Mouse (Mus musculus): ENCODE measurements at regions not wholly inside any gene's neighbourhood (a gene's known extent, or its start where the extent isn't known, plus 50 kb on each side); places are given as distances from the start of the nearest gene placed in this dataset.
A peak's percentile ranks its signal among the peaks of the same experiment; 100 is the strongest.

GRCm38 (mm10) chr4:87434136-87434535, 203.9 kb upstream of the Slc24a2 start:
- H3K4me2 ChIP-seq (ENCODE audit: low read length) = no peak overlapping the region
- WGBS = 25% methylated on average over 4 of the region's 4 CpGs
- no peaks in the 10 kb centered on the region for H3K9me3 ChIP-seq (ENCODE audit: control insufficient read depth, low read length)
- H3K27me3 ChIP-seq (ENCODE audit: control insufficient read depth, insufficient read depth, low read length) = no peaks in the 10 kb centered on the region
- H3K4me3 ChIP-seq (ENCODE audit: control insufficient read depth in 1 of 2, insufficient read depth in 1 of 2, low read depth in 1 of 2, low read length in 2 of 2) = no peak overlapping the region
- no peak for ATAC-seq (ENCODE audit: insufficient number of reproducible peaks, insufficient read depth, low FRiP score, low read depth)
- no peak overlapping the region for H3K27ac ChIP-seq (replicated peaks in 1 of 2; ENCODE audit: control insufficient read depth in 1 of 2, insufficient read depth in 1 of 2, low read depth in 2 of 2, low read length in 2 of 2)
- H3K36me3 ChIP-seq (ENCODE audit: control insufficient read depth, insufficient read depth, low read length) = no peaks in the 10 kb centered on the region
- no peak overlapping the region for H3K9ac ChIP-seq (ENCODE audit: low read length)
- no peaks in the 10 kb centered on the region for H3K4me1 ChIP-seq (ENCODE audit: control insufficient read depth in 2 of 2, insufficient read depth in 2 of 2, low read length in 2 of 2)

- no peaks in the 10 kb centered on the region for H3K36me3 ChIP-seq (ENCODE audit: control insufficient read depth, insufficient read depth, low read length)
- no peaks in the 10 kb centered on the region for H3K27me3 ChIP-seq (ENCODE audit: control insufficient read depth, insufficient read depth, low read length)
- no peak overlapping the region for H3K9ac ChIP-seq (ENCODE audit: low read length)
- no peak overlapping the region for H3K4me3 ChIP-seq (ENCODE audit: control insufficient read depth in 1 of 2, insufficient read depth in 1 of 2, low read depth in 1 of 2, low read length in 2 of 2)
- ATAC-seq (ENCODE audit: insufficient number of reproducible peaks, insufficient read depth, low FRiP score, low read depth) = no peak
- H3K4me1 ChIP-seq (ENCODE audit: control insufficient read depth in 2 of 2, insufficient read depth in 2 of 2, low read length in 2 of 2) = peaks cover 2 to 3% of the 10 kb centered on the region in 2 experiments; a peak in 1 of 4 replicates
- no peak overlapping the region for H3K27ac ChIP-seq (replicated peaks in 1 of 2; ENCODE audit: control insufficient read depth in 1 of 2, insufficient read depth in 1 of 2, low read depth in 2 of 2, low read length in 2 of 2)
- H3K4me2 ChIP-seq (ENCODE audit: low read length) = no peak overlapping the region
- no peaks in the 10 kb centered on the region for H3K9me3 ChIP-seq (ENCODE audit: control insufficient read depth, low read length)
- WGBS = 33% methylated on average over 3 of the region's 3 CpGs
Observed at GRCm38 (mm10) chr4:87428374-87428773, 198.1 kb upstream of the Slc24a2 start.

DNA sequence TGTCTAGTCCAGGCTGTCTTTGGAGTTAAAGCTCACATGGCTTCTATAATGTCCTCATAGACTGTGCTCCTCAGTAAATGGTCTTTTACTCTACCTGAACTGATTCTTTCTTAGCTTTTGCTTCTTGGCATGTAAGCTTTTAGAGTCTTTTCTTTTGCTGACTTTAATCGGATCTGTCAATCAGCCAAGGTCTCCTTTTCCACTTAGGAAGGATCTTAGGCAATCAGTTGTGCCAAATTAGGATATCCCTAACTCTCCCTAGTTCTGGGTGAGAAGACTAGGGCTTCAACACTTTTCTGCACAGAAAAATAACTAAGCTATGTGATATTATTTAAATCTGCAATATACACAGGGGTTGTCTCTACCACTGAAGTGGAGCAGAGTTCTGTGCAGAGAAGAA, 193.8 kb upstream of the Slc24a2 start:
- H3K9ac ChIP-seq (ENCODE audit: low read length) = no peak overlapping the region
- H3K4me3 ChIP-seq (ENCODE audit: control insufficient read depth in 1 of 2, insufficient read depth in 1 of 2, low read depth in 1 of 2, low read length in 2 of 2) = no peak overlapping the region
- no peaks in the 10 kb centered on the region for H3K36me3 ChIP-seq (ENCODE audit: control insufficient read depth, insufficient read depth, low read length)
- ATAC-seq (ENCODE audit: insufficient number of reproducible peaks, insufficient read depth, low FRiP score, low read depth) = no peak
- H3K27ac ChIP-seq (replicated peaks in 1 of 2; ENCODE audit: control insufficient read depth in 1 of 2, insufficient read depth in 1 of 2, low read depth in 2 of 2, low read length in 2 of 2) = no peak overlapping the region
- no peak overlapping the region for H3K4me2 ChIP-seq (ENCODE audit: low read length)
- H3K27me3 ChIP-seq (ENCODE audit: control insufficient read depth, insufficient read depth, low read length) = no peaks in the 10 kb centered on the region
- no peaks in the 10 kb centered on the region for H3K9me3 ChIP-seq (ENCODE audit: control insufficient read depth, low read length)
- 83% methylated on average over 1 of the region's 1 CpGs for WGBS
- H3K4me1 ChIP-seq (ENCODE audit: control insufficient read depth in 2 of 2, insufficient read depth in 2 of 2, low read length in 2 of 2) = peaks cover 2 to 3% of the 10 kb centered on the region in 2 experiments; a peak in 2 of 4 replicates

DNA sequence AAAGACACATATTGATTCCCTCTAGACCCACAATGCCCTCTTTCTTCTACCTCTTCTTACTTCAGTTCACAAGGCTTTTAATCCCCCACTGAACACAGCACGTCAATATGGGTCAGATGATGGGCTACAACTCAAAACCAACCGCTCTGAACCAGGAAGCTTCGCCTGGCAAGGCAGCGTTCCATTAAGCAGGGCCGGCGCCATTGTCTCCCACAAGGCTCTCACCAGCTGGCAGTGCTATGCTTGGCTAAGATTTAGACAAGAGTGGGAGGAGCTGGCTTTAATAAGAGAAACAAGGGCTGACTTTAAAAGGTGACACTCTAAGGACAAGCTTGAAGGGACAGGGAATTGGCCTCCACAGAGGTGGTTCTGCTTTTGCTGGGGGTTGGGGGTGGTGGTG, 192.3 kb upstream of the Slc24a2 start:
- no peak for ATAC-seq (ENCODE audit: insufficient number of reproducible peaks, insufficient read depth, low FRiP score, low read depth)
- 79% methylated on average over 6 of the region's 6 CpGs for WGBS
- H3K9ac ChIP-seq (ENCODE audit: low read length) = no peak overlapping the region

DNA sequence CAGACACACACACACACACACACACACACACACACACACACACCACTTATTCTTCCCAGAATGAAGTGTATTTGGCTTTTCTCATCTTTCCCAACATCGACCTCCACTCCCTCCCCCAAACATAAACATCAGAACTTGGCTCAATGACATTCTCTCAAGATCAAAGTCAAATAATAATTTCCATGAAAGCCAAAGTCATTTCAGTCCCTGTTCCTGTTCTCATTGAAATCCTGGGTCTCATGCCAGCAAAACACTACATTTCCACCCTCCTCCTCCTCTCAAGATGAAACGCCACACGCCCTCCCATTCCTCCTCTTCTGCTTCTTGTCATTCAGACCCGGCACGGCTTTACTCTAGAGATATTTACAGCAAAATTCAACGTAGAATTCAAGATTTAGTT, 173.1 kb upstream of the Slc24a2 start:
- no peak for ATAC-seq (ENCODE audit: insufficient number of reproducible peaks, insufficient read depth, low FRiP score, low read depth)
- 50% methylated on average over 6 of the region's 6 CpGs for WGBS
- H3K4me3 ChIP-seq (ENCODE audit: control insufficient read depth in 1 of 2, insufficient read depth in 1 of 2, low read depth in 1 of 2, low read length in 2 of 2) = no peak overlapping the region
- no peaks in the 10 kb centered on the region for H3K9me3 ChIP-seq (ENCODE audit: control insufficient read depth, low read length)
- no peak overlapping the region for H3K9ac ChIP-seq (ENCODE audit: low read length)
- H3K4me1 ChIP-seq (ENCODE audit: control insufficient read depth in 2 of 2, insufficient read depth in 2 of 2, low read length in 2 of 2) = peaks cover 0 to 10% of the 10 kb centered on the region in 2 experiments; a peak in 1 of 4 replicates
- H3K27me3 ChIP-seq (ENCODE audit: control insufficient read depth, insufficient read depth, low read length) = no peaks in the 10 kb centered on the region
- H3K27ac ChIP-seq (replicated peaks in 1 of 2; ENCODE audit: control insufficient read depth in 1 of 2, insufficient read depth in 1 of 2, low read depth in 2 of 2, low read length in 2 of 2) = no peak overlapping the region
- no peak overlapping the region for H3K4me2 ChIP-seq (ENCODE audit: low read length)
- H3K36me3 ChIP-seq (ENCODE audit: control insufficient read depth, insufficient read depth, low read length) = no peaks in the 10 kb centered on the region

More for the DNA sequence above, 192.3 kb upstream of the Slc24a2 start:
- no peaks in the 10 kb centered on the region for H3K9me3 ChIP-seq (ENCODE audit: control insufficient read depth, low read length)
- H3K27ac ChIP-seq (replicated peaks in 1 of 2; ENCODE audit: control insufficient read depth in 1 of 2, insufficient read depth in 1 of 2, low read depth in 2 of 2, low read length in 2 of 2) = no peak overlapping the region
- H3K4me1 ChIP-seq (ENCODE audit: control insufficient read depth in 2 of 2, insufficient read depth in 2 of 2, low read length in 2 of 2) = no peaks in the 10 kb centered on the region; a peak in 1 of 4 replicates
- no peaks in the 10 kb centered on the region for H3K36me3 ChIP-seq (ENCODE audit: control insufficient read depth, insufficient read depth, low read length)
- H3K4me3 ChIP-seq (ENCODE audit: control insufficient read depth in 1 of 2, insufficient read depth in 1 of 2, low read depth in 1 of 2, low read length in 2 of 2) = no peak overlapping the region
- H3K27me3 ChIP-seq (ENCODE audit: control insufficient read depth, insufficient read depth, low read length) = no peaks in the 10 kb centered on the region
- no peak overlapping the region for H3K4me2 ChIP-seq (ENCODE audit: low read length)

DNA sequence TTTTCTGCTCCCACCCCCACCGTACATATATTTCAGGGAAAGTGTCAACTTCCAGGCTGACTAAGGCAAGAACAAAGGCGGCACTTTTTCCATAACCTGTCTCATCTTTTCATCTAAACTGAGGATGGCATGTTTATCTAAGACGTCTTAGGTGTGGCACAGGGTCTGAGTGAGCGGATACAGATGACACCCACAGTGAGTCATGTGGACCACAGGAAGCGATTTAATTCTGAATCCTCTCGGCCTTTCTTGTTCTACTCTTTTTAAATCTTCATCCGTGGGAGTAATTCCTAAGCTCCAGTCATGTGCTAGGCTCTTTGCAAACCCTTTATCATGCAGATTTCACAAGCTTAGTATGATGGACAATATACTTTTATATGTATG, 171.9 kb upstream of the Slc24a2 start:
- no peaks in the 10 kb centered on the region for H3K36me3 ChIP-seq (ENCODE audit: control insufficient read depth, insufficient read depth, low read length)
- no peak overlapping the region for H3K27ac ChIP-seq (replicated peaks in 1 of 2; ENCODE audit: control insufficient read depth in 1 of 2, insufficient read depth in 1 of 2, low read depth in 2 of 2, low read length in 2 of 2)
- no peak overlapping the region for H3K4me3 ChIP-seq (ENCODE audit: control insufficient read depth in 1 of 2, insufficient read depth in 1 of 2, low read depth in 1 of 2, low read length in 2 of 2)
- peaks cover 0 to 10% of the 10 kb centered on the region in 2 experiments; a peak in 1 of 4 replicates for H3K4me1 ChIP-seq (ENCODE audit: control insufficient read depth in 2 of 2, insufficient read depth in 2 of 2, low read length in 2 of 2)
- H3K4me2 ChIP-seq (ENCODE audit: low read length) = peak overlapping the region; percentile 56
- ATAC-seq (ENCODE audit: insufficient number of reproducible peaks, insufficient read depth, low FRiP score, low read depth) = no peak
- WGBS = 74% methylated on average over 7 of the region's 7 CpGs
- H3K27me3 ChIP-seq (ENCODE audit: control insufficient read depth, insufficient read depth, low read length) = no peaks in the 10 kb centered on the region
- no peaks in the 10 kb centered on the region for H3K9me3 ChIP-seq (ENCODE audit: control insufficient read depth, low read length)
- H3K9ac ChIP-seq (ENCODE audit: low read length) = no peak overlapping the region

- ATAC-seq (ENCODE audit: insufficient number of reproducible peaks, insufficient read depth, low FRiP score, low read depth) = no peak
- Histone ChIP-seq H3K9ac (ENCODE audit: low read length) (no peak overlapping the region), H3K4me1 (ENCODE audit: control insufficient read depth in 2 of 2, insufficient read depth in 2 of 2, low read length in 2 of 2) (peaks cover 0 to 10% of the 10 kb centered on the region in 2 experiments; a peak in 1 of 4 replicates), H3K27me3 (ENCODE audit: control insufficient read depth, insufficient read depth, low read length) (no peaks in the 10 kb centered on the region), H3K9me3 (ENCODE audit: control insufficient read depth, low read length) (no peaks in the 10 kb centered on the region), H3K4me3 (ENCODE audit: control insufficient read depth in 1 of 2, insufficient read depth in 1 of 2, low read depth in 1 of 2, low read length in 2 of 2) (peak overlapping the region in 1 of 2 experiments; percentile 16; a peak in 2 of 4 replicates), H3K36me3 (ENCODE audit: control insufficient read depth, insufficient read depth, low read length) (no peaks in the 10 kb centered on the region), H3K4me2 (ENCODE audit: low read length) (peak overlapping the region; percentile 56), H3K27ac (replicated peaks in 1 of 2; ENCODE audit: control insufficient read depth in 1 of 2, insufficient read depth in 1 of 2, low read depth in 2 of 2, low read length in 2 of 2) (peak overlapping the region; percentile 48 to 56; a peak in 3 of 4 replicates)
- WGBS = 40% methylated on average over 20 of the region's 20 CpGs
Observed at GRCm38 (mm10) chr4:87401316-87402172, 171.3 kb upstream of the Slc24a2 start.
